Mouse (Mus musculus): ENCODE measurements at regions not wholly inside any gene's neighbourhood (a gene's known extent, or its start where the extent isn't known, plus 50 kb on each side); places are given as distances from the start of the nearest gene placed in this dataset.
A peak's percentile ranks its signal among the peaks of the same experiment; 100 is the strongest.

- no peaks in the 10 kb centered on the region; the same call in 1 of the 2 replicates for H3K4me1 ChIP-seq
- DNase-seq (ENCODE audit: low spot score): no peak
- no peak overlapping the region for H3K27ac ChIP-seq (replicated peaks)
- H3K4me3 ChIP-seq: no peak overlapping the region
- no peaks in the 10 kb centered on the region for H3K36me3 ChIP-seq
- 85% methylated on average over 5 of the region's 5 CpGs for WGBS
- H3K27me3 ChIP-seq (ENCODE audit: low read depth, poor library complexity, severe bottlenecking): no peaks in the 10 kb centered on the region
- H3K9me3 ChIP-seq (replicated peaks): no peaks in the 10 kb centered on the region
These were observed 114.5 kb upstream of the Gorab start for GRCm38 (mm10) chr1:163517966-163518365.

GRCm38 (mm10) chr1:163512847-163513246, 109.4 kb upstream of the Gorab start:
- Histone ChIP-seq H3K27ac (replicated peaks) (no peak overlapping the region), H3K9me3 (replicated peaks) (no peaks in the 10 kb centered on the region), H3K27me3 (ENCODE audit: low read depth, poor library complexity, severe bottlenecking) (no peaks in the 10 kb centered on the region), H3K4me1 (no peaks in the 10 kb centered on the region; the same call in 1 of the 2 replicates), H3K36me3 (no peaks in the 10 kb centered on the region), H3K4me3 (no peak overlapping the region)
- no peak for DNase-seq (ENCODE audit: low spot score)

- H3K4me1 ChIP-seq: no peaks in the 10 kb centered on the region; the same call in 1 of the 2 replicates
- no peaks in the 10 kb centered on the region for H3K27me3 ChIP-seq (ENCODE audit: low read depth, poor library complexity, severe bottlenecking)
- H3K36me3 ChIP-seq: no peaks in the 10 kb centered on the region
- H3K4me3 ChIP-seq: no peak overlapping the region
- H3K9me3 ChIP-seq (replicated peaks): no peaks in the 10 kb centered on the region
- DNase-seq (ENCODE audit: low spot score): no peak
- WGBS: 89% methylated on average over 1 of the region's 1 CpGs
- H3K27ac ChIP-seq (replicated peaks): no peak overlapping the region
These were observed 108.5 kb upstream of the Gorab start for GRCm38 (mm10) chr1:163512008-163512407.

GRCm38 (mm10) chr1:163505035-163505434, 101.6 kb upstream of the Gorab start:
- Histone ChIP-seq H3K4me3 (no peak overlapping the region), H3K27ac (replicated peaks) (no peak overlapping the region), H3K4me1 (no peaks in the 10 kb centered on the region), H3K27me3 (ENCODE audit: low read depth, poor library complexity, severe bottlenecking) (no peaks in the 10 kb centered on the region), H3K9me3 (replicated peaks) (no peaks in the 10 kb centered on the region), H3K36me3 (no peaks in the 10 kb centered on the region)
- WGBS: 79% methylated on average over 7 of the region's 7 CpGs
- DNase-seq (ENCODE audit: low spot score): no peak

GRCm38 (mm10) chr1:163502557-163502956, 99.1 kb upstream of the Gorab start:
- Histone ChIP-seq H3K4me3 (no peak overlapping the region), H3K4me1 (no peaks in the 10 kb centered on the region), H3K36me3 (no peaks in the 10 kb centered on the region), H3K27ac (replicated peaks) (no peak overlapping the region), H3K9me3 (replicated peaks) (no peaks in the 10 kb centered on the region), H3K27me3 (ENCODE audit: low read depth, poor library complexity, severe bottlenecking) (no peaks in the 10 kb centered on the region)
- 91% methylated on average over 1 of the region's 1 CpGs for WGBS
- DNase-seq (ENCODE audit: low spot score): no peak

GRCm38 (mm10) chr1:163498398-163498958, 95.0 kb upstream of the Gorab start:
- H3K27me3 ChIP-seq (ENCODE audit: low read depth, poor library complexity, severe bottlenecking): no peaks in the 10 kb centered on the region
- 90% methylated on average over 5 of the region's 5 CpGs for WGBS
- H3K4me1 ChIP-seq: no peaks in the 10 kb centered on the region
- H3K27ac ChIP-seq (replicated peaks): no peak overlapping the region
- H3K4me3 ChIP-seq: no peak overlapping the region
- no peaks in the 10 kb centered on the region for H3K36me3 ChIP-seq
- DNase-seq (ENCODE audit: low spot score): no peak
- no peaks in the 10 kb centered on the region for H3K9me3 ChIP-seq (replicated peaks)

- WGBS: 80% methylated on average over 1 of the region's 1 CpGs
- Histone ChIP-seq H3K27me3 (ENCODE audit: low read depth, poor library complexity, severe bottlenecking) (no peaks in the 10 kb centered on the region), H3K4me3 (no peak overlapping the region), H3K9me3 (replicated peaks) (no peaks in the 10 kb centered on the region), H3K27ac (replicated peaks) (no peak overlapping the region), H3K4me1 (no peaks in the 10 kb centered on the region), H3K36me3 (no peaks in the 10 kb centered on the region)
- no peak for DNase-seq (ENCODE audit: low spot score)
These were observed 92.9 kb upstream of the Gorab start for GRCm38 (mm10) chr1:163496416-163496815.

- no peak overlapping the region for H3K27ac ChIP-seq (replicated peaks)
- H3K36me3 ChIP-seq: no peaks in the 10 kb centered on the region
- no peaks in the 10 kb centered on the region for H3K9me3 ChIP-seq (replicated peaks)
- DNase-seq (ENCODE audit: low spot score): no peak
- peaks cover 3% of the 10 kb centered on the region; the same call in 1 of the 2 replicates for H3K4me1 ChIP-seq
- 70% methylated on average over 6 of the region's 6 CpGs for WGBS
- no peak overlapping the region for H3K4me3 ChIP-seq
- no peaks in the 10 kb centered on the region for H3K27me3 ChIP-seq (ENCODE audit: low read depth, poor library complexity, severe bottlenecking)
These were observed 85.1 kb upstream of the Gorab start for GRCm38 (mm10) chr1:163488532-163488931.

GRCm38 (mm10) chr1:163488109-163488508, 84.6 kb upstream of the Gorab start:
- Histone ChIP-seq H3K4me3 (no peak overlapping the region), H3K27ac (replicated peaks) (no peak overlapping the region), H3K9me3 (replicated peaks) (no peaks in the 10 kb centered on the region), H3K27me3 (ENCODE audit: low read depth, poor library complexity, severe bottlenecking) (no peaks in the 10 kb centered on the region), H3K36me3 (no peaks in the 10 kb centered on the region), H3K4me1 (peaks cover 3% of the 10 kb centered on the region; the same call in 1 of the 2 replicates)
- DNase-seq (ENCODE audit: low spot score): no peak
- WGBS: 86% methylated on average over 4 of the region's 4 CpGs

GRCm38 (mm10) chr1:163483098-163483497, 79.6 kb upstream of the Gorab start:
- Histone ChIP-seq H3K27me3 (ENCODE audit: low read depth, poor library complexity, severe bottlenecking) (no peaks in the 10 kb centered on the region), H3K9me3 (replicated peaks) (no peaks in the 10 kb centered on the region), H3K4me3 (no peak overlapping the region), H3K27ac (replicated peaks) (no peak overlapping the region), H3K36me3 (no peaks in the 10 kb centered on the region), H3K4me1 (no peaks in the 10 kb centered on the region)
- DNase-seq (ENCODE audit: low spot score): no peak
- 87% methylated on average over 3 of the region's 3 CpGs for WGBS

GRCm38 (mm10) chr1:163477478-163478167, 74.2 kb upstream of the Gorab start:
- H3K9me3 ChIP-seq (replicated peaks): no peaks in the 10 kb centered on the region
- peaks cover 8% of the 10 kb centered on the region for H3K4me1 ChIP-seq
- DNase-seq (ENCODE audit: low spot score): no peak
- no peaks in the 10 kb centered on the region for H3K36me3 ChIP-seq
- H3K27me3 ChIP-seq (ENCODE audit: low read depth, poor library complexity, severe bottlenecking): no peaks in the 10 kb centered on the region
- H3K27ac ChIP-seq (replicated peaks): 0 out of 2 replicates have a peak overlapping the region, but pooled peaks have one; percentile 47
- H3K4me3 ChIP-seq: no peak overlapping the region
- 48% methylated on average over 4 of the region's 4 CpGs for WGBS

- H3K4me1 ChIP-seq: no peaks in the 10 kb centered on the region
- no peaks in the 10 kb centered on the region for H3K36me3 ChIP-seq
- no peak for DNase-seq (ENCODE audit: low spot score)
- 90% methylated on average over 13 of the region's 13 CpGs for WGBS
- H3K9me3 ChIP-seq (replicated peaks): no peaks in the 10 kb centered on the region
- H3K27ac ChIP-seq (replicated peaks): no peak overlapping the region
- no peak overlapping the region for H3K4me3 ChIP-seq
- H3K27me3 ChIP-seq (ENCODE audit: low read depth, poor library complexity, severe bottlenecking): no peaks in the 10 kb centered on the region
These were observed 57.7 kb upstream of the Gorab start for GRCm38 (mm10) chr1:163461194-163461593.

- WGBS: 93% methylated on average over 8 of the region's 8 CpGs
- no peak overlapping the region for H3K4me3 ChIP-seq
- no peaks in the 10 kb centered on the region for H3K9me3 ChIP-seq (replicated peaks)
These were observed 52.9 kb upstream of the Gorab start for GRCm38 (mm10) chr1:163456366-163456765.

More at GRCm38 (mm10) chr1:163456366-163456765, 52.9 kb upstream of the Gorab start:
- H3K27ac ChIP-seq (replicated peaks): no peak overlapping the region
- no peaks in the 10 kb centered on the region for H3K27me3 ChIP-seq (ENCODE audit: low read depth, poor library complexity, severe bottlenecking)
- no peaks in the 10 kb centered on the region for H3K36me3 ChIP-seq
- no peaks in the 10 kb centered on the region for H3K4me1 ChIP-seq
- no peak for DNase-seq (ENCODE audit: low spot score)
